Mouse (Mus musculus) layer of hippocampus, postnatal 14 days (tissue): ENCODE measurements around the gene Map4k4. TPM values are rescaled to one million over a fixed set of nuclear protein-coding genes. Genes with fewer than 3 reads are reported as not detected.
A peak's percentile ranks its signal among the peaks of the same experiment; 100 is the strongest.

Experiments used
- DNase-seq, 2 experiments: peaks; one replicate each; pipeline ENCODE4 v3.0.0; 2021 to 2022; ENCODE audit warnings: low spot score in 2 of 2, mixed read lengths in 1 of 2
- long read RNA-seq, 2 experiments: library from polyadenylated mRNA; stranded (forward); transcript quantifications; one replicate each; pipeline ENCODE4 v2.0.0; 2021
- total RNA-seq, 2 experiments: library from RNA; stranded (reverse); gene quantifications; 2 replicates each; pipeline ENCODE4 v1.2.3; 2021

Gene Map4k4
- total RNA-seq: 100 to 1,000 TPM; 230 to 243 TPM
- long read RNA-seq, experiment 1, partial matches to known transcripts: 3 of 17 reads
- long read RNA-seq, experiment 1, other reads (novel, unspliced or antisense): 14 of 17 reads
- long read RNA-seq, experiment 2, partial matches to known transcripts: 4 of 15 reads
- long read RNA-seq, experiment 2, other reads (novel, unspliced or antisense): 11 of 15 reads

GRCm38 (mm10) chr1:39900181-39901005 is at the start of gene Map4k4:
Map4k4 (plus strand) TSS chr1:39900913.
- peak; percentile 61 to 67 for DNase-seq

GRCm38 (mm10) chr1:39855949-39856348 is 44.8 kb upstream of the Map4k4 start:
- no peak for DNase-seq

- peak in 1 of 2 experiments; percentile 32 for DNase-seq
Measured at GRCm38 (mm10) chr1:39856795-39857447, 43.8 kb upstream of the Map4k4 start.

GRCm38 (mm10) chr1:39857448-39857820 is 43.3 kb upstream of the Map4k4 start:
- peak; percentile 43 to 60 for DNase-seq

- no peak for DNase-seq
Measured at GRCm38 (mm10) chr1:39859213-39859612, 41.5 kb upstream of the Map4k4 start.

GRCm38 (mm10) chr1:39866367-39867141 is 34.2 kb upstream of the Map4k4 start:
- no peak for DNase-seq

GRCm38 (mm10) chr1:39867142-39867525 is 33.6 kb upstream of the Map4k4 start:
- no peak for DNase-seq

- no peak for DNase-seq
Measured at GRCm38 (mm10) chr1:39867966-39868593, 32.6 kb upstream of the Map4k4 start.

- no peak for DNase-seq
Measured at GRCm38 (mm10) chr1:39868825-39869571, 31.7 kb upstream of the Map4k4 start.

GRCm38 (mm10) chr1:39869721-39870201 is 31.0 kb upstream of the Map4k4 start:
- peak; percentile 14 to 34 for DNase-seq

- DNase-seq: no peak
Measured at GRCm38 (mm10) chr1:39877981-39878380, 22.7 kb upstream of the Map4k4 start.

- DNase-seq: no peak
Measured at GRCm38 (mm10) chr1:39882505-39882904, 18.2 kb upstream of the Map4k4 start.

GRCm38 (mm10) chr1:39884803-39885515 is 15.8 kb upstream of the Map4k4 start:
- DNase-seq: no peak

GRCm38 (mm10) chr1:39887997-39888396 is 12.7 kb upstream of the Map4k4 start:
- no peak for DNase-seq

- no peak for DNase-seq
Measured at GRCm38 (mm10) chr1:39889429-39889828, 11.3 kb upstream of the Map4k4 start.

GRCm38 (mm10) chr1:39889973-39890372 is 10.7 kb upstream of the Map4k4 start:
- DNase-seq: no peak

- no peak for DNase-seq
Measured at GRCm38 (mm10) chr1:39893153-39893880, 7.4 kb upstream of the Map4k4 start.

- DNase-seq: no peak
Measured at GRCm38 (mm10) chr1:39895097-39895496, 5.6 kb upstream of the Map4k4 start.

- DNase-seq: no peak
Measured at GRCm38 (mm10) chr1:39895506-39895905, 5.2 kb upstream of the Map4k4 start.
